In the genomic region with DNA sequence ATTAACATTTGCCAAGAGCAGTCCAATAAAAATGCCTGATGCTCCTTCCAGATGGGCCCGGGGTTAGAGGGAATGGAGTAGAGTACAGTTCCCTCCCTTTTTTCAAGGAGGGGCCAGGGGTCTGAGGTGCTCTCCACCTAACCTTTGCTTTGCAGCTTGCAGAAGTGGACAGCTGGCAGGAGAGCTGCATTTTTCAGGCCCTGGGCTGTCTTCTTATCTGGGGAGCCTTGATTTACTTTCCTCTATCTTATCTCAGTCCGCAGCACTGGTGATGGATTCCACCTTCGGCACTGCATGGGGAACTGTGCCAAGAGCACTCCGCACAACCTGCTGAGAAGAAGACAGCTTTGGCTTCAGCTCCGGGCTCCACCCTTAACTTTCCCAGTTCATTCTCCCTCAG, we compare ENCODE assay signal across 13 mouse cellular contexts.
DNase-seq lines count a peak whose midpoint lies in the region; ATAC-seq lines count a peak whose summit lies in the region.
"Had no signal": no experiment of that assay in that cellular context is flagged by ENCODE, and none has a peak within 500 bp of the region (broad histone marks: within the 10 kb centered on the region; RNA-seq: fewer than 3 reads in every experiment).

No protein-coding gene starts in this region.

- H3K4me1 ChIP-seq in heart, embryonic 15.5 days (replicated peaks): peaks cover 49% of the 10 kb centered on the region
- H3K4me1 ChIP-seq in midbrain, embryonic 11.5 days (ENCODE audit: control insufficient read depth, insufficient read depth, low read length): no peaks in the 10 kb centered on the region; the same call in 1 of the 2 replicates
- H3K4me1 ChIP-seq in midbrain, embryonic 14.5 days (ENCODE audit: control insufficient read depth, insufficient read depth, low read length): peaks cover 10% of the 10 kb centered on the region; the same call in 1 of the 2 replicates
- peaks cover 34% of the 10 kb centered on the region for H3K4me1 ChIP-seq in stomach, embryonic 16.5 days (ENCODE audit: control insufficient read depth, insufficient read depth, low read length)
- H3K4me1 ChIP-seq: liver, embryonic 15.5 days had no signal

- peak; percentile 78 for ATAC-seq in heart, embryonic 15.5 days (replicated peaks; ENCODE audit: insufficient number of reproducible peaks, insufficient read depth, low FRiP score, low read depth)
- no peak for ATAC-seq in midbrain, embryonic 11.5 days (ENCODE audit: low FRiP score)
- ATAC-seq in midbrain, embryonic 14.5 days (ENCODE audit: low FRiP score, low TSS enrichment): no peak
- peak; percentile 63 for ATAC-seq in stomach, embryonic 16.5 days (ENCODE audit: insufficient read depth, low FRiP score)

- WGBS in heart, embryonic 15.5 days: 8% methylated on average over 5 of the region's 5 CpGs
- 88% methylated on average over 5 of the region's 5 CpGs for WGBS in midbrain, embryonic 11.5 days
- WGBS in midbrain, embryonic 14.5 days: 82% methylated on average over 5 of the region's 5 CpGs
- 28% methylated on average over 5 of the region's 5 CpGs for WGBS in stomach, embryonic 16.5 days

- peak overlapping the region; percentile 12 for H3K27ac ChIP-seq in heart, embryonic 15.5 days
- no peak overlapping the region for H3K27ac ChIP-seq in midbrain, embryonic 11.5 days (ENCODE audit: low read depth, low read length)
- no peak overlapping the region for H3K27ac ChIP-seq in midbrain, embryonic 14.5 days (replicated peaks; ENCODE audit: low read depth, low read length)
- H3K27ac ChIP-seq in stomach, embryonic 16.5 days (ENCODE audit: low read length): no peak overlapping the region
- H3K27ac ChIP-seq: liver, embryonic 15.5 days had no signal

- H3K4me3 ChIP-seq in heart, embryonic 15.5 days: no peak overlapping the region
- H3K4me3 ChIP-seq in midbrain, embryonic 11.5 days (ENCODE audit: low read depth, low read length): no peak overlapping the region
- no peak overlapping the region for H3K4me3 ChIP-seq in midbrain, embryonic 14.5 days (replicated peaks; ENCODE audit: low read depth, low read length)
- H3K4me3 ChIP-seq in stomach, embryonic 16.5 days (replicated peaks; ENCODE audit: low read length): no peak overlapping the region
- H3K4me3 ChIP-seq: liver, embryonic 15.5 days had no signal

- no peaks in the 10 kb centered on the region for H3K36me3 ChIP-seq in heart, embryonic 15.5 days
- H3K36me3 ChIP-seq in midbrain, embryonic 11.5 days (ENCODE audit: control insufficient read depth, insufficient read depth, low read length): no peaks in the 10 kb centered on the region
- no peaks in the 10 kb centered on the region for H3K36me3 ChIP-seq in midbrain, embryonic 14.5 days (ENCODE audit: control insufficient read depth, insufficient read depth, low read length)
- H3K36me3 ChIP-seq in stomach, embryonic 16.5 days (ENCODE audit: control insufficient read depth, insufficient read depth, low read length): no peaks in the 10 kb centered on the region
- H3K36me3 ChIP-seq: liver, embryonic 15.5 days had no signal

- H3K27me3 ChIP-seq in heart, embryonic 15.5 days: no peaks in the 10 kb centered on the region
- no peaks in the 10 kb centered on the region for H3K27me3 ChIP-seq in midbrain, embryonic 11.5 days (ENCODE audit: control insufficient read depth, insufficient read depth, low read length)
- no peaks in the 10 kb centered on the region for H3K27me3 ChIP-seq in midbrain, embryonic 14.5 days (ENCODE audit: control insufficient read depth, insufficient read depth, low read length)
- no peaks in the 10 kb centered on the region for H3K27me3 ChIP-seq in stomach, embryonic 16.5 days (ENCODE audit: control insufficient read depth, insufficient read depth, low read length)
- H3K27me3 ChIP-seq: liver, embryonic 15.5 days had no signal

- DNase-seq in adrenal gland, postnatal 10 days: peak; percentile 40
- no peak for DNase-seq in adrenal gland, postnatal 4 days (ENCODE audit: low spot score in 2 of 2)
- DNase-seq in heart, postnatal 36 days: no peak
- DNase-seq in midbrain, embryonic 11.5 days (ENCODE audit: low spot score, missing footprints): peak; percentile 57
- DNase-seq in midbrain, embryonic 14.5 days: no peak
- DNase-seq in gastrocnemius, postnatal 10 days: no peak
- DNase-seq: embryo, embryonic 11 days; gastrocnemius, postnatal 36 days; kidney, adult 9 months; spleen, adult 18-20 months had no signal

- intact Hi-C loops in heart, postnatal 36 days (cut with DNase I): no loop called here

- H3K9me3 ChIP-seq in heart, embryonic 15.5 days (replicated peaks): no peaks in the 10 kb centered on the region
- H3K9me3 ChIP-seq in midbrain, embryonic 11.5 days (ENCODE audit: control insufficient read depth, low read length): no peaks in the 10 kb centered on the region
- H3K9me3 ChIP-seq in midbrain, embryonic 14.5 days (ENCODE audit: control insufficient read depth, low read length): no peaks in the 10 kb centered on the region
- no peaks in the 10 kb centered on the region for H3K9me3 ChIP-seq in stomach, embryonic 16.5 days (replicated peaks; ENCODE audit: control insufficient read depth, low read length)
- H3K9me3 ChIP-seq: liver, embryonic 15.5 days had no signal

- no peak overlapping the region for H3K9ac ChIP-seq in heart, embryonic 15.5 days
- no peak overlapping the region for H3K9ac ChIP-seq in midbrain, embryonic 11.5 days (ENCODE audit: low read length)
- H3K9ac ChIP-seq in midbrain, embryonic 14.5 days (replicated peaks; ENCODE audit: low read length): no peak overlapping the region
- no peak overlapping the region for H3K9ac ChIP-seq in stomach, embryonic 16.5 days (ENCODE audit: low read length)
- H3K9ac ChIP-seq: liver, embryonic 15.5 days had no signal

- peak overlapping the region; percentile 19; the same call in 1 of the 2 replicates for H3K4me2 ChIP-seq in heart, embryonic 15.5 days
- H3K4me2 ChIP-seq in midbrain, embryonic 11.5 days: no peak overlapping the region
- no peak overlapping the region for H3K4me2 ChIP-seq in midbrain, embryonic 14.5 days (ENCODE audit: low read length)
- H3K4me2 ChIP-seq in stomach, embryonic 16.5 days (ENCODE audit: low read depth, low read length): no peak overlapping the region
- H3K4me2 ChIP-seq: liver, embryonic 15.5 days had no signal

Comparison
In these comparisons a context has a peak if more than half of its experiments do, and no peak if none do; other contexts are left out.
1. DNase-seq: peak in adrenal gland, postnatal 10 days (single experiment) and midbrain, embryonic 11.5 days (single experiment); none in adrenal gland, postnatal 4 days (0 of 2), heart, postnatal 36 days (0 of 2), midbrain, embryonic 14.5 days (single experiment) and gastrocnemius, postnatal 10 days (single experiment).
2. ATAC-seq: peak in heart, embryonic 15.5 days (single experiment) and stomach, embryonic 16.5 days (single experiment); none in midbrain, embryonic 11.5 days (single experiment) and midbrain, embryonic 14.5 days (single experiment).